Mouse (Mus musculus): ENCODE measurements around the gene Lekr1.

Gene Lekr1

GRCm38 (mm10) chr3:65871609-65872272, 205.7 kb downstream of the Lekr1 start:
- peak; percentile 53 for DNase-seq (ENCODE audit: low read depth, low spot score)

- peak; percentile 74 for DNase-seq (ENCODE audit: low read depth, low spot score)
These were observed 207.2 kb downstream of the Lekr1 start for GRCm38 (mm10) chr3:65873093-65873830.
